Mouse (Mus musculus): ENCODE measurements at regions not wholly inside any gene's neighbourhood (a gene's known extent, or its start where the extent isn't known, plus 50 kb on each side); places are given as distances from the start of the nearest gene placed in this dataset.

GRCm38 (mm10) chr13:70303953-70304525, 333.4 kb downstream of the Ice1 start:
- no peak for TF ChIP-seq CTCF (conservative IDR thresholded peaks at IDR 0.05; ENCODE audit: low read length)
- TF ChIP-seq POU5F1 (IDR thresholded peaks at IDR 0.05; ENCODE audit: borderline replicate concordance, low read length), result no peak

All from E14TG2a.4 (cell line).